Mouse (Mus musculus) CD8-positive naive resting alpha-beta T cell, adult 2 months (primary cell): Measurements from ENCODE around the gene Cib1.
A peak's percentile ranks its signal among the peaks of the same experiment; 100 is the strongest.

Experiments used
- DNase-seq, 2 experiments: peaks; one replicate each; pipeline ENCODE4 v3.0.0; 2022; ENCODE audit warnings: low read depth in 2 of 2, low spot score in 2 of 2

Cib1 gene

DNA sequence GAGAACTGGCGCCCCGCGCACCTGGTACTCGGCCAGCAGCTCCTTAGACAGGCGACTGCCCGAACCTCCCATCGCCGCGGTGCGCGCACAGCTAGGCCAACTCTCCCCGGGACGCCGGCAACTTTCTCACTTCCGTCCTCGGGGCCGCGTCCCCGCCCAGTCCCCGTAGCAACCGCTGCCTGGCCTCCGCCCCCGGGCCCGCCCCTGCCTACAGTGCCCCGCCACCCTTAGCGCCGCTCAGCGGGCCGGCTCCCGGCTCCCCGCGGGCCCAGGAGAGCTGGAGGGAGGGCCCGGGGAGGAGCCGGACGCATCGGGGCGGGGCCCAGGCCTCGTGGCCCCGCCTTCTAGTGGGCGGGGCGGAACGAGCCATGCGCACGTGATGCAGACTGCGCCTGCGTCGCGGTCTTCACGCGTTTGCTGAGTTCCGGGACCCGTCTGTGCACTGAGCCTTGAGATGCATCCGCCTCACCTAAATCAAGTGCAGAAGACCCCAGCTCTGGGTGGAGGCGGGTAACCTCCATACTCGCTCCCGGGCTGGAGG lies at the start of gene Cib1, which contains the start of gene Gdpgp1:
Gene Cib1, minus strand, starts transcription at position 325 of the 541 bp plus-strand sequence.
Gene Gdpgp1, plus strand, starts transcription at position 377 of the 541 bp plus-strand sequence.
- peak; percentile 97 to 98 for DNase-seq

DNA sequence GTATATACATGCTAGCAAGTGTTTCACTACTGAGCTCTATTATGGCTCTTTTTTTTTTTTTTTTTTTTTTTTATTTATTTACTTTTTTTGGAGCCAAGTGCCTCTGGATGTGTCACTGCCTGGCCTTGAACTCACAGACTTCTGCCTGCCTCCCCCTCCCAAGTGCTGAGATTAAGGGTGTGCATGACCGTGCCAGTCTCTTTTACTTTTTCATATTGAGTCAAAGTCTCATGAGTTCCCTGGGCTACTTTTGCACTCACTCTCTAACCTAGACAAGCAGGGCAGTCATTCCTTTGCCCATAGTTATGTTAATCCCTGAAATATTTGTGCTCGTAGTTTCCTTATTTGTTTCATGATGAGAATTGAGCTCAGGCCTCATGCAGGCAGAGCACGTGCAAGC lies 49.0 kb upstream of the Cib1 start:
- no peak for DNase-seq

GRCm38 (mm10) chr7:80280998-80281397 lies 48.4 kb upstream of the Cib1 start:
- no peak for DNase-seq

DNA sequence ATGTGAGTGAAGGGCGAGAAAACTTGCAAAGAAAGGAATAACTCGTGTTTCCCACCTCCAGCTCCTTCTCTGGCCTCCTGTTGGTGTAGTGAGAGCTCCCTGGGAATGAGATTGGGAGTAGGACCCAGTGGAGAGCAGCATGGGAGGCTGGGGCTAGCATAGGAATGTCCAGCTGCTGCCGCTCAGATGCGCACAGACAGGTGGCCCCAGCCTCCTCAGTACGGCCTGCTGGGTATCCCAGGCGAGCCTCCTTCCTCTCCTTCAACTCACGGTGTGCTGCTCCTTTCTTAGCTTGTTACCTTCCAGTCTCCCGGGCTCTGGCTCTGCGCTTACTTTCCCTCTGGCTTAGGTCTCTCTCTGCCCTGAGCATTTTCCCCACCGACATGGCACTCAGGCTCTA lies 47.4 kb upstream of the Cib1 start:
- no peak for DNase-seq

DNA sequence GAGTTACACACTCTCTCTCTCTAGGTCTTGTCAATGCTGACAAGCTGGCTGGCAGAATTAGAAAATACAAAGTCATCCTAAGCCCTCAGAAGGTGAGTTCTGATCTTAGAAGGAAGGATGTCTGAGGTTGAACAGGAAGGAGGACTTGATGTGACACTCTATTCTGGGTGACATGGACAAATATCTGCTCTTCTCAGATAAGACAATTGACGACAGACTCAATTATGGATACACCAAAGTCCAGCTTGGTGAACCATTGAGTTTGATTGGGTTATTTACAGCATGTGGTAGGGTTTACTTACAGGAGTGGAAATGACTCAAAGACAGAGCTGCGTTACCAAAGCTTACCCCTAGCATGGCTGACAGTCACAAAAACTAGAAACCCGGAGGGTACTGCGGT lies 43.8 kb upstream of the Cib1 start:
- no peak for DNase-seq

- no peak for DNase-seq
Measured at GRCm38 (mm10) chr7:80273456-80273855, 40.8 kb upstream of the Cib1 start.

GRCm38 (mm10) chr7:80269751-80270255 lies 37.2 kb upstream of the Cib1 start:
- DNase-seq = no peak

DNA sequence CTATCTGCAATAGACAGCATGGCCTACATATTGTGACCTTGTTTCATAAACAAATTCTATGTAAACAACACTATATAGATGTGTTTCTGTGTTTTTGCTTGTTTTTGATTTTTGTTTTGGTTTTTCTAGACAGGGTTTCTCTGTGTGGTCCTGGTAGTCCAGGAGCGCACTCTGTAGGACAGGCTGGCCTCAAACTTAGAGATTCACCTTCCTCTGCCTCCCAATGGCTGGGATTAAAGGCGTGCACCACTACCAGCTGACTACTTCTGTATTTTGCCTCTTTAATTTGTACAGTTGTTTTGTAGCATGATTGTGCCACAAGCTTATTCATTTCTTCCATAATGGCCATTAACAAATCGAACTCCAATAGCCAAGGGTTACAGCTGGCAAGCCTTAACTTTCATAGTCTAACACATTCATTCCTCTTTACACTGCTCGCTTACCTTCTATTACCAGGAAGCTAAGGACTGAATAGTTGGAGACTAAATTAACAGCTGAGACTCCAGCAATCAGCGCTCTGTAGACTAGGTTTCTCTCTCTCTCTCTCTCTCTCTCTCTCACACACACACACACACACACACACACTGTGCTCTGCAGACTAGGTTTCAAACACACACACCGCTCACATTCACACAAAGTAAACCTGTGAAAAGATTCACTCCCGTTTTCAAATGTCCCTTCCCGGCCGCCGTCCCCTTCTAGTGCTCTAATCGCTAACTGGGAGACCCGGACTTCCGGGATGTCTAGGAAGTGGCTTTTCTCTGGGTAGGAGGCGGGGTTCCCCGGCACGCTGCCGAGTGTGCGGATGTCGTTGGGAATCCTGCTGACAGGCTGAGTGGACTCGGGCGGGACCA lies 36.5 kb upstream of the Cib1 start, which contains the start of gene Vps33b:
Gene Vps33b, plus strand, starts transcription at position 753 of the 854 bp plus-strand sequence.
- peak; percentile 91 to 94 for DNase-seq

DNA sequence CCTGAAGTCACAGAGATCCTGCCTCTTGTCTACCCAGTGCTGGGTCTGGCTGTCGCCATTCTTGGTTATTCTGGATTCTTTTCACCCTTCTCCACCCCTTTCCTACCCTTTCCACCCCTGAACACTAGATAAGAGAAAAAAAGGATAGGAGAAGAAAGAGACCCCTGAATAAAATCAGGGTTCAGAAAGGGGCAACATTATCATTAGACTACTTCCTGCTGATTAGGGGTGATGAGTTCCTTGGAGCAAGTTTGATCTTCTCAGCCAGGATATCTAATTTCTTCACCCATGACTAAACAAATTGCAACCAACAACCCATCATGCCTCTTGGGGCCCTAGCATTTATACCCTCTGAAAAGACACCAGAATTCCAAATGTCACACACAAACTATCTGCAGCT lies 35.2 kb upstream of the Cib1 start:
- no peak for DNase-seq

DNA sequence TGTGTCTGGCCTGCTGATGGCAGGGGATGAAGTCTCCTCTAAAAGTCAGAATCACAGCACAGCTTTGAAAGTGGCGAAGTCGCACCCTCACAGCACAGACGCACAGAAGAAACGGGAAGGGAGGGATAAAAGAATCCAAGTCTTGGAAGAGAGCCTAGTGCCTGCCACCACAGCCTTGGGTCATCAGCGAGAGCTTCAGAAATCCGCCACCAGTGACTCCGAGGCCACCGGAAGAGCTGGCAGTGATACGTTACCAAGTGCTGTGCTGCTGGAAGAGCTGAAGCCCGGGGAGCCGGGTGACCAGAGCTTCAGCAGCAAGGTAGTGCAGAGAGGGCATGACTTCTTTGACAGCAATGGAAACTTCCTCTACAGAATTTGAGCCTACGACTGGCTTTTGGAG lies 32.0 kb upstream of the Cib1 start:
- DNase-seq = no peak

DNA sequence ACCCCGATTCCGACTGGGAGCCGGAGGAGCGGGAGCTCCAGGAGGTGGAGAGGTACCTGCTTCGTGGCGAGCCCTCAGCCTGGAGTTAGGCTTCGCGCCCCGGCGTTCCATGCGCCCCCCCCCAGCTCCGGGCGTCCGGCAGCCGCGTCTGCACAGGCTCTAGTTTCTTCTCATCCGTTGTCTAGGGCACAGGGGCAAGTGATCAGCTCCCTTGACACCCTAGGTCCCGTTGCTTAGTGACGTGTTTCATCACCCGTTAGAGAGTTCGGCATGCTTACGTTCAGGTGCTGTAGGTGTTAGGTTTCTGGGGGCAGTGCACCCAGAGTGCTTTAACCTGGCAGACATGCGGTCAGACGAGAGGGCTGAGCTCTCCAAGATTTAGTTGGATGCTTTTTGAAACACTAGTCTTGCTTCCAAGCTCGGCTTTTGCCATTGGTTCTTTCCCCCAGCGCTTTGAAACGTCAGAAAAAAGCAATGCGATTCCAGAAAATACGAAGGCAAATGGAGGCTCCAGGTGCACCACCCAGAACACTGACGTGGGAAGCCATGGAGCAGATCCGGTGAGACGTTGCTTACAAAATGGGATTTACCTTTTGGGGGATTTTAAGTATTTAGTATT lies 28.9 kb upstream of the Cib1 start:
- peak in 1 of 2 experiments; percentile 10 for DNase-seq

DNA sequence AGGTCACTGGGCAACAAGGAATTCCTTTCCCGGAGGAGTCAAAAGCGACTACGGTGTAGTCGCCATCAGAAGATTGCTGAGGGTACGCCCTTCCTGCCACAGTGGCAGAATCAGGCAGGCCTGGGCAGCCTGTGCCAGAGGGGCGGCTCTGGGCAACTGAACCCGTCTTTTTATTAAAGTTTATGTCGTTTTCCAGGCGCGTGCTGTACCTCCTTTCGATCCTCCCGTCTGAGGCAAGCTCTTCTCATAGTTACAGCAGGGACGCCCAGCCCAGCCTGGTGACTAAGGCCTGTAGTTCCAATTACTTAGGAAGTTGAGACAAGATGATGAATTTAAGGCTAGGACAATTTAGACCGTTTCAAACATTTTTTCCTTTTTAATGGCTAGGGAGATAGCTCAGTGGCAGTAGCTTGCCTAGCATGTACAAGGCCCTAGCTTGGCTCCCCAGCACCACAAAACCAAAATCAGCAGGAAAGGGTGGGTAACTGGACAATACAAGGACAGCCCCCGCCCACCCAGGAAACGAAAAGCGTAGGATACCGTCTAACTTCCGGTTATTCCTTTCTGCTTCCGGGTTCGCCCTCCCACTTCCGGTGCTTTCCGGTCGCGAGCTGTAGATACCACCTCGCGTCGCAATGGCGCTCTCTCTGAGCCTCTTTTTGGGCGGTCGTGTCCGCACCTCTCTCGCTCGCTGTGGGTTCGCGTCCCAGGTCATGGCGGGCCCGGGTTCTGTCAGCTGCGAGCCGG lies 28.2 kb upstream of the Cib1 start, which contains the start of gene Ngrn:
Gene Ngrn, plus strand, starts transcription at position 591 of the 747 bp plus-strand sequence.
- peak; percentile 64 to 76 for DNase-seq

GRCm38 (mm10) chr7:80257706-80258105 lies 25.1 kb upstream of the Cib1 start:
- DNase-seq = no peak

GRCm38 (mm10) chr7:80255981-80256380 lies 23.4 kb upstream of the Cib1 start:
- DNase-seq = no peak

GRCm38 (mm10) chr7:80252886-80253285 lies 20.3 kb upstream of the Cib1 start:
- DNase-seq = no peak

GRCm38 (mm10) chr7:80252437-80252836 lies 19.8 kb upstream of the Cib1 start:
- no peak for DNase-seq

DNA sequence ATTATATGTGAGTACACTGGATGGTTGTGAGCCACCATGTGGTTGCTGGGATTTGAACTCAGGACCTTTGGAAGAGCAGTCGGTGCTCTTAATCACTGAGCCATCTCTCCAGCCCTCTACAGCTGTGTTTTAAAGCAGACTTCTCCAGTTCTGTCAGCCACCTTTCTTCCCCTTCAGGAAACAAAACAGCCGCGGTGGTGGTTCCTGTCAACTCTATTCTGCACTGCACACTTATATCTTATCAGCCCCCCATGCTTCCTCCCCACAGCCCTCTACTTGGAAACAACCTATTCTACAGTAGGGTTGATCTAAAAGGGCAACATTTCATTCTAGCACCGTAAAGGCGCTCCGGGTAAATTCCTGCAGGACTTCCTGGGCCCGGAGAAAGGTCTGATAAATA lies 14.2 kb upstream of the Cib1 start:
- no peak for DNase-seq

GRCm38 (mm10) chr7:80246148-80246721 lies 13.6 kb upstream of the Cib1 start, which contains the start of gene Ttll13:
Ttll13 (plus strand) TSS chr7:80246376.
- DNase-seq = peak; percentile 89 to 93

GRCm38 (mm10) chr7:80244851-80245250 lies 12.2 kb upstream of the Cib1 start:
- no peak for DNase-seq

GRCm38 (mm10) chr7:80241661-80242060 lies 9.0 kb upstream of the Cib1 start:
- no peak for DNase-seq

DNA sequence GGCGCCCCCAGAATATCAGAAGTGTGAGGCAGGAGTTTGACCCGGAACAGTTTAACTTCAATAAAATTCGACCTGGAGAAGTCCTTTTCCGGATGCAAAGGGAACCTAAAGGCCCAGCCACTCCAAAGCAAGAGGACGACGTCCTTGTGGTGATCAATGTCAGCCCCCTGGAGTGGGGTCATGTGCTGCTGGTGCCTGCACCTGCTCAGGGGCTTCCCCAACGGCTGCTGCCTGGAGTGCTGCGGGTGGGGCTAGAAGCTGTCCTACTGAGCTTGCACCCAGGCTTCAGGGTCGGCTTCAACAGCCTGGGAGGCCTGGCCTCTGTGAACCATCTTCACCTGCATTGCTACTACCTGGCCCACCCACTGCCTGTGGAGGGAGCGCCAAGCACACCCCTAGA lies 5.9 kb upstream of the Cib1 start:
- no peak for DNase-seq
